Mouse (Mus musculus): Measurements from ENCODE around the gene Krt12.

The Krt12 gene

DNA sequence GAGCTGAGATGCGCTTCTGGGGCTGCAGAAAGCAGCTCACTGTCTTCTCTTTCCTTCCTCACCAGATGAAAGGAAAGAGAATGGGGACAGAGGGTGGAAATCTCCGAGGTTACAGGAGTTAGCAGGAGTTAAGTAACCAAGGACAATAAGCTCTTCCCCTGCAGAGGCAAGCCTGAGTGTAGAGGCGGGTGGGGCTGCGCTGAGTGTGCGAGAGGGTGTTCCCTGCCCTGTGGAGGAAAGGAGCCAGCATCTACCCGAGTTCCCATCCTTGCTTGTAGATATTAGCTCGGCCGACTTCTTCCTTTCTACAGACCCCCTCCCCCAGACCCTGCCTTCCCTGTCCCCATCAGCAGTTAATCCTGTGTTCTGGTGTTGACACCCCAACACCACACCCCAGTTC is 23.2 kb downstream of the Krt12 start:
- no peak for DNase-seq (ENCODE audit: low read depth in 2 of 2, low spot score in 2 of 2)

DNA sequence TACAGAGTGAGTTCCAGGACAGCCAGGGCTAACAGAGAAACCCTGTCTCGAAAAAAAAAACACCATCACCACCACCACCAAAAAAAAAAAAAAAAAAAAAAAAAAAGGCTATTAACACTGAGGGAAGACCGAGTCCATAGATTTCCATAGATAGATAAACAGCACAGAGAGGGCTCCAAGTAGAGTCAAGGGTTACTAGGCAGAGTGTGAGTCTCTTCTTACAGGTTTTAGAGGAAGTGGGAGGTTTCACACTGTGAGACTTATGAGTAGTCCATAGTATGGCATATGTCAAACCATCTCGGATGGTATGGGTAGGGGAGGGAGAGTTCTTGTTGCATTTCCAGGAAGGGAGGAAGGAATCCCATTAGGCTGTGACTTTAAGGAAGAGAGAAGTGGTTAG is 24.0 kb downstream of the Krt12 start:
- no peak for DNase-seq (ENCODE audit: low read depth in 2 of 2, low spot score in 2 of 2)

DNA sequence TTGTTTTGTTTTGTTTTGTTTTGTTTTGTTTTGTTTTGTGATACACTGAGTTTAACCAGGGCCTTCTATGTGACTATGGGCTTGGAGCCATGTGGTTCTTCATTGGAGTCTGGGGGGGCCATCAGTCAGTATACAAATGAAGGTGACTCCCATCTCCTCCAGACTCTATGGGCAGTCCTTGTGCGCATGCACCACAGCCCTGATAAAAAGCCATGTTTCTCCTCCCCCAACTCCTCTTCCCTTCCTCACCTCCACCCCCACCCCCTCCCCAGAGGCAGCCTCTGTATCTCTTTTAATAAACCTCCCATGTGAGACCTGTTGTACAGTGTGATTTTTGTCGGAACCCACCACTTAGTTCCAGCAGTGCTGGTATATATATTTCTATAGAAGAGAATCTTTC is 25.4 kb downstream of the Krt12 start:
- no peak for DNase-seq (ENCODE audit: low read depth in 2 of 2, low spot score in 2 of 2)

DNA sequence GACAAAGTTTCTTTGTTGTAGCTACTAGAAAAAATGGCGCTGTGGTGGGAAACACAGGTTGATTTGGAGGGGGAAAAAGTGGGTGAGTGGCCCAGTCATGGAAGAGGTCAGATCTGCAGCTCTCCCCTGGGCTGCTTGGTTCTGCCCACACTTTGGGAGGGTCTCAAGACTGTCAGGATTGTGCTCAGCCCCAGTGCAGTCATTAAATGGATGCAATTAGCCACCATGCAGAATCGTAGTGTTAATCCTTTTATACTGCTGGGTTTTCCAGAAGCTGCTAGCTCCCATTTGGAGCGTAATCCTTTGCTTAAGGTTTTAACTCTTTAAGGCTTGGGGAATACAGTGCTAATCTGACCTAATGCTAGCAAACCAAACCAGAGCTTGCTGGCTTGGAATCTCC is 26.0 kb downstream of the Krt12 start:
- DNase-seq (ENCODE audit: low read depth in 2 of 2, low spot score in 2 of 2): no peak

DNA sequence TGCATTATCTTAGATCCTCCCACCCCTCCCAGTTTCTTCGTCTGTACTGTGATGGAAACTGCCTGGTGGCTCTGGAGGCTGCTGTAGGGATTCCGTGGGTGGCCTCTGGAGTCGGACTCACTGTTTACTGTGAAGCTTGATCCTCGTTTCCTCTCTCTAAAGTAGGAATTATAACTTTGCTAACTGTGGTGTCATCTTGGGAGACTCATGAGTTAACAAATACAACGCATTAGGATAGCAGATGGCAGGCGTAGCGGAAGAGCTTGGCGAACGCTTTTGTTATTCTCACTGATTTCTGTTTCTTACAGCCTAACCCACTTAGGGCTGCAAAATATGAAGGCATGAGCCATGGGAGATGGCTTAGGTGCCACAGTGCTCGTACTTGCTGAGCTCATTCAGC is 29.6 kb downstream of the Krt12 start:
- no peak for DNase-seq (ENCODE audit: low read depth in 2 of 2, low spot score in 2 of 2)

DNA sequence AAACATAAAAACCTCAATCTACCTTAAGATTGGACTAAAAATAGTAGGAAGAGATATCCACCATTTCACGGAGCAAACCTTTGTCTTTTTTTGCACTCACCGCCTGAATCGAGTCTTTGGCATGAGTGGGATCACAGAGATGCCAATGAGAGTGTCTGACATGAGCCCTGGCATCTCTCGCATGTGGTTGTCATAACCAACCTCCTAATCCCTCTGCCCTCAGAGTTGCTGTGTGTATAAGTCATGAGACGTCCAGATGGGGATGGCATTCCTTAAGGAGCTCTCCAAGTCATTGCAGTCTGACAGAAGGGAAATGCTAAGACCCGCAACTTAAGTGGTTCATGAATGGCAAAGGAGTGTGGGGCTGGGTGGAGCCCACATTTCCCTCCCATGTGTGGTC is 30.7 kb downstream of the Krt12 start:
- no peak for DNase-seq (ENCODE audit: low read depth in 2 of 2, low spot score in 2 of 2)

DNA sequence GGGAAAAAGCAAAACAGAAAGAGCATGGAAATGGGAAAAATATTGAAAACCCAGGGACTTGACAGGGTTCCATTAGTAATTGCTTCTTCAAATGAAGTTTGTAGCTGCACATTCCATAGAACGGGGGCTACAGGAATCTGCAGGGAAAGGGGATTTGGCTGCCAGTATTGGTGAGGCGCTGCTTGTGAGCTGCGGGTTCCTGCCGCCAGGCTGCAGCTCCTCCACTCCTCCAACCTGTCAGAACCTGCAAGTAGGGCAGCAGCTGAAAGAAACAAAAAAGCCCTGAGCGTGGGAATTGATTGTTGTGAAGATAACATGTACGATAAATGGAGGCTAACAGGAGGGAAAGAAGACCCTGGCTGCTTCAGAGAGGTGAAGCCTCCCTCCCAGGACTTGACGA is 31.2 kb downstream of the Krt12 start:
- DNase-seq (ENCODE audit: low read depth in 2 of 2, low spot score in 2 of 2): no peak

DNA sequence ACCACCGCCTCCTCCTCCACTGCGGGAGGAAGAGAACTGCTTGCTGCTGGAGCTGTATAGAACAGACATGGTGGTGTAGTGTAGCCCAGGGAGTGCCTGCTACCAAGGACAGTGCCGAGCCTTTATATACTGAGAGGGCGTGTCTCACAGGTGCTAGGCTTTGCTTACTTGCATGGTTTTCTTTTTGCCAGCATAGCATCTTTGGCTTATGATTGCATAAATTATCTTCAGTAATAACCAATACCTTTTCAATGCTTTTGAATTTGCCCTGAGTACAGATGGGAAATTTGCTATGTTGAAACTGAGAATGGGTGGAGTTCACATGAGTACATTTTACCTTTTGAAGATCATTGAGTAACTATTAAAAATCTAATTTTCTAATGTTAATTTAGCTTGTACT is 32.8 kb downstream of the Krt12 start, which contains the start of gene Krt10:
Krt10 (minus strand) TSS at position 101 of the 400 bp plus-strand sequence.
- DNase-seq (ENCODE audit: low read depth in 2 of 2, low spot score in 2 of 2): no peak

DNA sequence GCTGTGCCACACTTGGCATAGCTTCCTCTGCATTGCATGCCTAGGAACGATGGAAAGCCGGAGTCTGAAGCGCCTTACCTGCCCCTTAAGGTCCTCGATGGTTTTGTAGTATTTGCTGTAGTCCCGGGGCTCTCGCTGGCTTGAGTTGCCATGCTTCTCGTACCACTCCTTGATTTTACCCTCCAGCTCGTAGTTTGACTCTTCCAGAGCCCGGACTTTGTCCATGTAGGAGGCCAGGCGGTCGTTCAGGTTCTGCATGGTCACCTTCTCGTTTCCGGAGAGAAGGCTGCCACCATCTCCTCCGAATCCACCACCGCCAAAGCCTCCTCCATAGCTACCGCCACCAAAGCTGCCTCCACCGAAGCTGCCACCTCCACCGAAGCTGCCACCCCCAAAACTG is 33.4 kb downstream of the Krt12 start:
- DNase-seq (ENCODE audit: low read depth in 2 of 2, low spot score in 2 of 2): no peak

DNA sequence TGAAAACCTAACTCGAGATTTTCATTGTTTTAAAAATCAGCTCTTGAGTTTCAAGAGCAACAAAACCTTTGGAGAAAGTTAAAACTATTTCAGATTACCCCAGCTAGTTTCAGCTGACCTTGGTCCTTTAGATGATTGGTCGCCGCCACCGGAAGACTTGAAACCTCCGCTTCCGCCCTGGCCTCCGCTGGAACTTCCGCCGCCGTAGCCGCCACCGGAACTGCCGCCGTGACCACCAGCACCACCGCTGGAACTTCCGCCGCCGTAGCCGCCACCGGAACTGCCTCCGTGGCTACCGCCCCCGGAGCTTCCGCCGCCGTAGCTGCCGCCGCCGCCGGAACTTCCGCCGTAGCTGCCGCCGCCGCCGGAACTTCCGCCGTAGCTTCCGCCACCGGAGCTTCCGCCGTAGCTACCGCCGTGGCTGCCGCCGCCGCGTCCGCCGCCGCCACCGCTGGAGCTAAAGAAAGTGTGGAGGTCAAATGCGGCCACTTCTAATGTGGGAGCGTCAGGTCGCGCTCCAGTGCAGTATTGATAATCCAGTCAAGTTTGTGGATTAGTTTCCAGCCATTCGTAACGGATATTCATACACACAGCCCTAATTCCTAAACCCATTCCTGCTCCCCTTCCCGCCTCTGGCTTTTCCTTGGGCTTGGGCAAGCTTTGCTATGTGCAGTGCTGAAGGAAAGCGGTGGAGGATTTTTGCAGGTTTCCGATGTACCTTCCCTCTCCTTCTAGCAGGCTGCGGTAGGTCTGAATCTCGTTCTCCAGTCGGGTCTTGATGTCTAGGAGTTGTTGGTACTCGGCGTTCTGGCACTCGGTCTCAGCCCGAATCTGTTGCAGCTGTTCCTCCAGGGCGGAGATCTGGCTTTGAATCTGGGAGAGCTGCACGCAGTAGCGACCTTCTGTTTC is 36.0 kb downstream of the Krt12 start:
- DNase-seq (ENCODE audit: low read depth in 2 of 2, low spot score in 2 of 2): peak; percentile 55 to 65

DNA sequence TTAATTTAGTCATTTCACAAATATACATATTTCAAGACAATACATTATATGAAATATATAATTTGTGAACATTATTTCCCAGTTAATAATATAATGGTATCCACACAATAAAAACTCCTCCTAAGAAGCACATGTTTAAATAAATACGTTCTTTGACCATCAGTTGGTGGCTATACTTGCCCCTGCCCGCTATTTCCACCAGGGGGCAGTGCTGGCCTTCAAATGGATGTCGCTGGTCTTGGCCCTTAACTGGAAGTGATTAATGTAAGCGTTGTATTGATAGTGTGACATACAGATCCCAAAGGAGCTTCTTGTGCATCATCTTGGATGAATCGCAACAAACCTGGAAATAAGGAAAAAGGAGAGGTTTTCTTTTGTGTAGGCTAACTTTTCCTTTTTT is 42.5 kb downstream of the Krt12 start:
- peak; percentile 55 to 72 for DNase-seq (ENCODE audit: low read depth in 2 of 2, low spot score in 2 of 2)

DNA sequence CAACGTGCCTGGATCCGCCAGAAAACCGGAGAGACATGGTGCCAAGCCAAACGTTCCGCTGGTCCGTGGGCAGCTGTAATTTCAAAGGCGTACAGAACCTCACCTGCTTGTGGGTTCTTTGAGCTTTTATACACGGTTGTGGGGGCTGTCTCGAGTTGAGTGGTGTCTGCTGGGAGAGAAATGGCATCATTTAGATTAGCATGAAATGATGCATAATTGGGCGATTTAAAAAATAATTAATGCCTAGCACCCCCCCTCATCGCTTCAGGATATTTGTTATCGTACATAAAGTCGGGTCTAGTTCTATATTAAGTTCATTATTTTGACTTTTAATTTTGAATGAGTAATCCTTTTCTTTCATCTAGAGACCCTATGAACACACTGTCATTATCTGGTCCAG is 47.3 kb downstream of the Krt12 start, which contains the start of gene Krt28:
Krt28 (minus strand) TSS at position 101 of the 400 bp plus-strand sequence.
- DNase-seq (ENCODE audit: low read depth in 2 of 2, low spot score in 2 of 2): no peak

DNA sequence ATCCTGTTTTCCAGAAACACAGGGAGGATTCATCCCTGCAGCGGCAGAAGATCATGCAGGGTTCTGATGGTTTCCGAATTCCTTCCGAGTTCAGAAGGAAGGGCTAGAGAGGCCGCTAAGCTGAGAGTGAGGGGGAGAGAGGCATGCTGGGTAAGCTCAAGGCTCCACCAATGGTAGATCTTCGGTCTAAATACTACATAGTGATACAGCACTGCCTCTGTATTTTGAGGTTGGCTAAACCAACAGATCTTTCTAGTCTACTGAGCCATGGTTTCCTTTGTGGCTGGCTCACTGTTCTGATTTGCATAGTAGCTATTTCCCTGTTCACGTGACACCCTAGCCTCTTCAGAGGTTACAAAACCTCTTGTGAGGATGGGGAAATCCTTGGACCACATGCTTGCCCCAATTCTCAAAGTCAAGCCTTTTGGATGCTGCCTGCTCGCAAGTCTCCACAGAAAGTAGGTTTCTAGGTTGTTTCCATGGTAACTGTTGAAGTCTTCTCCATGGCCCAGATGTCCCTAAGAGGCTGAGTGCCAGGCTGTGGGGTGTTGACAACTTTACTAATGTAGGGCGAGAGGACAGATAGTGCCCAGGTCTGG is 52.1 kb downstream of the Krt12 start:
- DNase-seq (ENCODE audit: low read depth in 2 of 2, low spot score in 2 of 2): no peak

DNA sequence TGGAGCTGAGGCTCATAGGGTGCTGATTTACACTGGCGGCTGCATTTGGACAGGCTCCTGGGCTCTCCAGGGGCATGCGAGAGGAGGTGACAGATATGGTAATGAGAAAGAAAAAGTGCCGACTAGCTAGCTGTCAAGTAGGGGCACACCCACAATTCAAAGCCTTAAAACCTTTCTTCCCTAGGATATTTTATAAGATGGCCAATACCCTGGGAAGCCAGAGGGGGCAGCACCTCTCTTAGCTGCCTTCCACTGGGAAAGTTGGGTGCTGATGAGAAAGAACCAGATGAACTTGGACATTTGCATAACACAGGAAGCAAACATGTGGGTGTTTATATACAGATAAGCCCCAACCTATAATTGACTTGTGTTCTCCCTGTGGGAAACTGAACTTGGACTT is 52.8 kb downstream of the Krt12 start:
- no peak for DNase-seq (ENCODE audit: low read depth in 2 of 2, low spot score in 2 of 2)

DNA sequence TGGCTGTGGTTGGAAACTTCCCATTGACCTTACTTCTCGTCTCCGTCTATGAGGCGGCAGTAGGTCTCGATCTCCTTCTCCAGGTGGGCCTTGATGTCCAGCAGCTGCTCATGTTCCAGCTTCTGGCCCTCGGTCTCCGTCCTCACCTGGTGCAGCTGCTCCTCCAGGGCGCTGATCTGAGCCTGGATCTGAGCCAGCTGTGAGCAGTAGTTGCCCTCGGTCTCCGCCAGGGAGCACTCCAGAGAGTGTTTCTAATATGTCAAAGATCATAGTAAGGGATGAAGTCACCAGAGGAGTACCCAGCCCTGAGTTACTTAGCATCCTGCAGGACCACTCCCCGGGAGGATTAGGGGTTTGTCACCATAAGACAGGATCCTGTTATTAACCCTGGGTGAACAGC is 55.3 kb downstream of the Krt12 start:
- no peak for DNase-seq (ENCODE audit: low read depth in 2 of 2, low spot score in 2 of 2)

All from CD8-positive naive resting alpha-beta T cell, adult 2 months (primary cell).